Mouse (Mus musculus): ENCODE measurements around the gene Mst1r.

- TF ChIP-seq GATA1 (IDR thresholded peaks at IDR 0.05; ENCODE audit: borderline replicate concordance, low read length), result no peak
- TF ChIP-seq FLI1 (IDR thresholded peaks at IDR 0.05; ENCODE audit: low read length), result no peak
These were observed 15.7 kb upstream of the Mst1r start for GRCm38 (mm10) chr9:107891023-107891422.
